Mouse (Mus musculus) left cerebral cortex, postnatal 36 days (tissue): ENCODE data around the gene Olfr1461. TPM values are rescaled to one million over a fixed set of nuclear protein-coding genes. Genes with fewer than 3 reads are reported as not detected.

ENCODE experiments used
- DNase-seq, 2 experiments: peaks; one replicate each; pipeline ENCODE4 v3.0.0; 2021 to 2022; ENCODE audit warnings: low spot score in 2 of 2, mixed read lengths in 1 of 2
- intact Hi-C: fragments of 180-260 bp; cut with DNase I; formaldehyde crosslinking; loops from one replicate; pipeline ENCODE4 v1.15.1; 2025
- total RNA-seq, 2 experiments: library from RNA; stranded (reverse); gene quantifications; 2 replicates each; pipeline ENCODE4 v1.2.3; 2021

Olfr1461 gene
- total RNA-seq: not detected

GRCm38 (mm10) chr19:13162700-13163099 lies at the start of gene Olfr1461:
Gene Olfr1461, plus strand, starts transcription at chr19:13163000.
- intact Hi-C loops: no loop called here
- DNase-seq: no peak

- no peak for DNase-seq
- intact Hi-C loops: no loop called here
Observed at GRCm38 (mm10) chr19:13149449-13149848, 13.4 kb upstream of the Olfr1461 start, which contains the start of gene Olfr1459. Gene Olfr1459, minus strand, starts transcription at chr19:13149549.

- no peak for DNase-seq
- intact Hi-C loops: no loop called here
Observed at GRCm38 (mm10) chr19:13185434-13185833, 22.6 kb downstream of the Olfr1461 start, which contains the start of gene Olfr1462. Gene Olfr1462, plus strand, starts transcription at chr19:13185734.

Other genes with a start within 250 kb of the Olfr1461 start
- gene Olfr1448, start 238.6 kb upstream of the Olfr1461 start, total RNA-seq: not detected
- not detected for gene Olfr1449, start 232.2 kb upstream of the Olfr1461 start, total RNA-seq
- not detected for gene Olfr1450, start 212.7 kb upstream of the Olfr1461 start, total RNA-seq
- gene Olfr1451, start 168.0 kb upstream of the Olfr1461 start, total RNA-seq: not detected
- not detected for gene Olfr1453, start 134.7 kb upstream of the Olfr1461 start, total RNA-seq
- gene Olfr1454, start 102.4 kb upstream of the Olfr1461 start, total RNA-seq: not detected
- gene Olfr1457, start 65.1 kb upstream of the Olfr1461 start, total RNA-seq: not detected
- not detected for gene Olfr1458, start 56.2 kb upstream of the Olfr1461 start, total RNA-seq
- gene Olfr1459, start 13.5 kb upstream of the Olfr1461 start, total RNA-seq: under 1 TPM; 0.07 to 0.27 TPM
- not detected for gene Olfr1462, start 22.7 kb downstream of the Olfr1461 start, total RNA-seq
- gene Olfr1463, start 68.3 kb downstream of the Olfr1461 start, total RNA-seq: not detected
- gene Olfr1465, start 152.5 kb downstream of the Olfr1461 start, total RNA-seq: not detected
- not detected for gene Olfr1466, start 175.9 kb downstream of the Olfr1461 start, total RNA-seq
- gene Olfr1467, start 199.2 kb downstream of the Olfr1461 start, total RNA-seq: not detected
- gene Olfr1469, start 244.8 kb downstream of the Olfr1461 start, total RNA-seq: not detected